Mouse (Mus musculus) kidney, adult 2 months (tissue): ENCODE data around the gene Nrip1. TPM values are rescaled to one million over a fixed set of nuclear protein-coding genes. Genes with fewer than 3 reads are reported as not detected.

ENCODE experiments used
- DNase-seq: peaks from one replicate; pipeline ENCODE4 v3.0.0; 2021
- H3K27ac ChIP-seq: fragments of 200-500 bp; 2 replicates; pipeline ENCODE4 v1.5.1; 2012; ENCODE audit warnings: low read depth, low read length, control low read depth, inconsistent platforms; ENCODE audit not compliant: insufficient read depth
- H3K27me3 ChIP-seq: fragments of 200-500 bp; replicated peaks from 2 replicates; pipeline ENCODE4 v1.6.1; 2012; ENCODE audit warnings: mild to moderate bottlenecking, moderate library complexity, low read length, inconsistent platforms; ENCODE audit not compliant: control insufficient read depth, insufficient read depth
- H3K36me3 ChIP-seq: fragments of 200-500 bp; 2 replicates; pipeline ENCODE4 v1.6.1; 2012; ENCODE audit warnings: mild to moderate bottlenecking, moderate library complexity, low read length, inconsistent platforms; ENCODE audit not compliant: control insufficient read depth, insufficient read depth
- H3K4me1 ChIP-seq: fragments of 200-500 bp; 2 replicates; pipeline ENCODE4 v1.6.1; 2011; ENCODE audit warnings: low read length; ENCODE audit not compliant: control insufficient read depth, insufficient read depth
- H3K4me3 ChIP-seq: fragments of 200-500 bp; 2 replicates; pipeline ENCODE4 v1.5.1; 2011; ENCODE audit warnings: mild to moderate bottlenecking, low read depth, low read length, control low read depth; ENCODE audit not compliant: insufficient read depth
- CTCF ChIP-seq: fragments of 200-500 bp; conservative IDR thresholded peaks from 2 replicates; pipeline ENCODE4 v1.5.1; 2011; ENCODE audit warnings: low read depth, mild to moderate bottlenecking, control low read depth, low read length, moderate library complexity, mixed read lengths; ENCODE audit not compliant: insufficient read depth, insufficient read length
- POLR2A ChIP-seq: fragments of 200-500 bp; IDR thresholded peaks from one replicate; pipeline ENCODE4 v1.6.1; 2011; ENCODE audit warnings: low read depth, low read length, control low read depth
- WGBS: fragments of 180-500 bp; shearing (Covaris S2); methylation state at CpG from one replicate; pipeline ENCODE4 v1.1.7; 2018; 5-methylcytosine and 5-hydroxymethylcytosine counted together
- polyA plus RNA-seq: library from polyadenylated mRNA; depleted of rRNA; stranded (reverse); fragments of >200 nt; gene quantifications from 2 replicates; pipeline ENCODE4 v1.2.3, GENCODE M21; 2012

The Nrip1 gene
- polyA plus RNA-seq, 1 experiment: 7.1 TPM

GRCm38 (mm10) chr16:76303436-76303835 lies 70.2 kb downstream of the Nrip1 start:
- no peak for DNase-seq
- WGBS: 75% methylated on average over 6 of the region's 6 CpGs
- Histone ChIP-seq H3K4me1 (peaks cover 3% of the 10 kb centered on the region; the same call in 1 of the 2 replicates), H3K27ac (no peak overlapping the region), H3K4me3 (no peak overlapping the region), H3K36me3 (no peaks in the 10 kb centered on the region), H3K27me3 (no peaks in the 10 kb centered on the region)
- TF ChIP-seq CTCF: no peak
- TF ChIP-seq POLR2A: no peak

- Histone ChIP-seq H3K4me3 (no peak overlapping the region), H3K4me1 (peaks cover 3% of the 10 kb centered on the region; the same call in 1 of the 2 replicates), H3K36me3 (no peaks in the 10 kb centered on the region), H3K27ac (no peak overlapping the region), H3K27me3 (no peaks in the 10 kb centered on the region)
- DNase-seq: no peak
- no peak for TF ChIP-seq POLR2A
- no peak for TF ChIP-seq CTCF
- 79% methylated on average over 7 of the region's 7 CpGs for WGBS
Observed at GRCm38 (mm10) chr16:76301728-76302050, 71.9 kb downstream of the Nrip1 start.

- no peak for DNase-seq
- no peaks in the 10 kb centered on the region for H3K27me3 ChIP-seq
- no peaks in the 10 kb centered on the region for H3K36me3 ChIP-seq
- peaks cover 3% of the 10 kb centered on the region; the same call in 1 of the 2 replicates for H3K4me1 ChIP-seq
- H3K27ac ChIP-seq: no peak overlapping the region
- 68% methylated on average over 8 of the region's 8 CpGs for WGBS
- no peak for TF ChIP-seq CTCF
- TF ChIP-seq POLR2A: no peak
- no peak overlapping the region for H3K4me3 ChIP-seq
Observed at GRCm38 (mm10) chr16:76301037-76301727, 72.4 kb downstream of the Nrip1 start.

- DNase-seq: no peak
Observed at GRCm38 (mm10) chr16:76300452-76300851, 73.2 kb downstream of the Nrip1 start.

GRCm38 (mm10) chr16:76299511-76299910 lies 74.1 kb downstream of the Nrip1 start:
- Histone ChIP-seq H3K4me3 (no peak overlapping the region), H3K27ac (no peak overlapping the region), H3K4me1 (peaks cover 3% of the 10 kb centered on the region; the same call in 1 of the 2 replicates), H3K27me3 (no peaks in the 10 kb centered on the region), H3K36me3 (no peaks in the 10 kb centered on the region)
- DNase-seq: no peak
- TF ChIP-seq CTCF: no peak
- TF ChIP-seq POLR2A: no peak
- WGBS: 36% methylated on average over 2 of the region's 2 CpGs

More at GRCm38 (mm10) chr16:76300452-76300851, 73.2 kb downstream of the Nrip1 start:
- no peak for TF ChIP-seq CTCF
- TF ChIP-seq POLR2A: no peak
- Histone ChIP-seq H3K27ac (no peak overlapping the region), H3K4me3 (no peak overlapping the region), H3K36me3 (no peaks in the 10 kb centered on the region), H3K4me1 (peaks cover 3% of the 10 kb centered on the region; the same call in 1 of the 2 replicates), H3K27me3 (no peaks in the 10 kb centered on the region)
- 84% methylated on average over 6 of the region's 6 CpGs for WGBS

- Histone ChIP-seq H3K36me3 (peaks cover 10% of the 10 kb centered on the region), H3K27me3 (no peaks in the 10 kb centered on the region), H3K4me1 (peaks cover 2% of the 10 kb centered on the region; the same call in 1 of the 2 replicates), H3K27ac (no peak overlapping the region), H3K4me3 (no peak overlapping the region)
- WGBS: 92% methylated on average over 14 of the region's 14 CpGs
- no peak for TF ChIP-seq POLR2A
- no peak for TF ChIP-seq CTCF
- DNase-seq: no peak
Observed at GRCm38 (mm10) chr16:76295322-76295721, 78.3 kb downstream of the Nrip1 start.

GRCm38 (mm10) chr16:76294550-76294949 lies 79.1 kb downstream of the Nrip1 start:
- WGBS: 80% methylated on average over 15 of the region's 15 CpGs
- no peaks in the 10 kb centered on the region for H3K27me3 ChIP-seq
- TF ChIP-seq POLR2A (no peak), CTCF (no peak)
- H3K4me3 ChIP-seq: no peak overlapping the region
- no peak overlapping the region for H3K27ac ChIP-seq
- peaks cover 10% of the 10 kb centered on the region for H3K36me3 ChIP-seq
- no peak for DNase-seq
- no peaks in the 10 kb centered on the region for H3K4me1 ChIP-seq

GRCm38 (mm10) chr16:76293765-76294463 lies 79.7 kb downstream of the Nrip1 start:
- H3K4me3 ChIP-seq: no peak overlapping the region
- TF ChIP-seq CTCF: no peak
- no peak for TF ChIP-seq POLR2A
- peaks cover 10% of the 10 kb centered on the region for H3K36me3 ChIP-seq
- DNase-seq: no peak
- H3K4me1 ChIP-seq: no peaks in the 10 kb centered on the region
- no peaks in the 10 kb centered on the region for H3K27me3 ChIP-seq
- 88% methylated on average over 20 of the region's 20 CpGs for WGBS
- no peak overlapping the region for H3K27ac ChIP-seq
